Mouse (Mus musculus): ENCODE measurements around the gene Xylt1.

Gene Xylt1

DNA sequence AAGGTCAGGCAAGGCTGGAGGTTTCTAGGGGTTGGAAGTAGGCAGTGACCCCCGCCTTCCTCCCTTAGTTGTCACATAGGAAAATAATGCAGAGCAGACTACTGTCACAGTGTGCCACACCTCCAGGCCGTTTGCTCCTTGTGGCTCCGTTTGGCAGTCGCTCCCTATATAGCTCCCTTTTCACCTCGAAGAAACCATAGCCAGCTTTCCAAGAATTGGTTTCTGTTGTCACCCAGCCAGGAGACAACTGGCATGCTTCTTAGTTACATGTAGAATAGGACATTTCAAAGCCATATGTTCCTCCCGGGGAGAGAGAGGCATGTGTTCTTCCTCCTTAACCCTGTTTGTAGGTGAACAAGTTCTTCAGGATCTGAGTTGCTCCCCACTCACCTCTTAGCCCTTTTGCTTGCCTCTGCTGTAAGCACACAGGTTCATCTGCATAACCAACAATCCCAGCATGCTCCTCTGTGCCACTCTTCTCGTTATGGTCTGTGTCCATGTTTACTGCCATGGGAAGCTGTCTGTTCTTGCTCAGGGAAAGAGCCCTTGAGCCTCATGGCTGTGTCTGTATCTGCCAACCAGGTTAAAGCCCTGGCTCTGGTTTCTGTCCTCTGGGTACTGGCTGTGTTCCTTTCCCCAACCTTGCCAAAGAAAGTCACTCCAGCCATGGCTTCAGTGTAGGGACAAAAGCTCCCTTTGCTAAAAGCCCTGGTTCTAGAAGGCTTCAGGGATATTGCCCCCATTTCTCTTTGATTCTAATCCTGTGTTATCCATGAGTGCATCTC is 143.8 kb downstream of the Xylt1 start:
- no peak for DNase-seq

DNA sequence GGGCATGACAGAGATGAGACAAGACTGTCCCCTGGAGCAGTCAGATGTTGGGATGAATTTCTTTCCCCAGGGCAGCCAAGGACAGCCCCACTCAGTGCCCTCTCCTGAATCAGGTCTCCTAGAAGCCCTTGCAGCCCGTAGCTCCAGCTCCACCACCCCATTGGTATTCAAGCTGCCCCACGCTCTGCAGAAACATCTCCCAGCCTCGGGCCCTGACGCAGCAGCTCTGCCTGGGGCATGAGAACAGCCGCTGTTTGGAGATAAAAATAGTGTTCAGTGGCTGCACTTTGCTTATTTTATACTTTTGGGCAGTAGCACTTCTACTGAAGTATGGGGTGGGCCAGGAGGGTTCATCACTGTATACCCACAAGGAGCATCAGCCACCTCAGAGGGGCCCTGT is 144.9 kb downstream of the Xylt1 start:
- no peak for DNase-seq

DNA sequence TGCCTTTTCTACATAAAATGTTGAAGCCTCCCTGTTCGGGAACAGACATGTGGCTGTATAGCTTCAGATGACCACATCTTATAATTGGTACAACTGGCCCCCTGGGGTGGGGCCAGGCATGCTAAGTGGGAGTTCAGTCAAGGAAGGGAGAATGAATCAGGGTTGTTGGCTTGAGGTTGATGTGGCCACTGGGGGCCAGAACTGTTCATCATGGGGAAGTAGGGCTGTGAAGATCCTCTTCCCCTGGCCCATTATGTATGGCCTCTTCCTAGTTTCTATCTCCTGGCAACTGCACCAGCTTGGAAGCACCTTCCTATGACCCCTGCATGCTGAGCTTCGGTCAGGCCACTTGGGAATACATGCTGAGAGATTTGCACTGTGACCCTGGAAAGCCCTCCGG is 145.8 kb downstream of the Xylt1 start:
- DNase-seq, result no peak

DNA sequence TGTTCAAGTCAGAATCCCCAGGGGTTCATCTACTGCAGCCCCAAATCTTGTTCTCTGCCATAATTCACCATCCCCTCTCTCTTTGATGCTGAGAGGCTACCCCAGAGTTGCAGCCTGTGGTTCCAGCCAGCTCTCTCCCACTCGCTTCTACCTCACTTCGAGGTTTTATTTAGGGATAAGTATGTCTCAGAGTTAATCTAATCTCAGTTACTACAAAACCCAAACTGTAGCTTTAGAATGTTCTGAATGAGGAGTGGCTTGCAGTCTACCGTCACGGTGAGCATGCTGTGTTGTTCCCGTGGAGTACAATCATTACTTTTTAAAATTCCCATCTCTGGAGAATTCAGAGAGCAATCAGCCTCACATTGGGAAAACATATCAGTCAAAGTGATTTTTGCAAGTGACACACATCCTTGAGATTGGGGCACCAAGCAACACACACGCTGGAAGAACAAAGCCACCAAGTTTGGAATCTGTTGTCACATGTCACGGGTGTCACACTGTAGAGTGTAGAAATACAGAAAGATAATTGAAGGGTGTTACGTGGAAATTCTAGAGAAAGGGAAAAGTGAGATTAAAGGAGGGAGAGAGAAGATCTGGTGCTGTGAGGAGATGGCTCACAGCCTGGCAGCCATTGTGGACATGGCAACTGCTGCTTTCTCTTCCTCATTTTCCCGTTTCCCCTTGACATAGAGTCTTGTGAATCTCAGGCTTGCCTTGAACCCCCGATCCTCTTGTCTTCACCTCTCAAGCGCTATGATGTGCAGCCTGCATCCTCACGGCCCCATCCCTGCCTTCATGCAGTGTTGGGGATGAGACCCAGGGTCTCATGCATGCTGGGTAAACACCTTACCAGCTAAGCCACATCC is 149.2 kb downstream of the Xylt1 start:
- DNase-seq, result no peak

DNA sequence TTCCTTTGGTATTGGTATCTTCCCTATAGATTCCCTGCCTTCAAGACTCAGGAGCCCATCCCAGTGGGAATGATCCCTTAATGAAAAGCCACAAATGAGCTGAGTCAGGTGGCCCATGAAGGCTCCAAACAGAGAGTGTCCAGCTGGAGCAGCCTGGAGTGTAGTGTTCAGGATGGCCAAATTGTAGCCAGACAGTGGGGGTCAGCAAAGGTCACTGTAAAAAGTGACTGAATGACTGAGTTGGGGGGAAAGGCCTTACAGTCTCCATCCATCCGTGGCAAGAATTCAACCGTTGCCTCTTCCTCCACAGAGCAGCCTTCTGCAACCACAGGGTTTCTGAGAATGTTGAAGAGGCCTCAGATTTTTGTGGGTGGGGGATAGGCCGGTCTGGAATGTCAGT is 151.9 kb downstream of the Xylt1 start:
- DNase-seq, result no peak

DNA sequence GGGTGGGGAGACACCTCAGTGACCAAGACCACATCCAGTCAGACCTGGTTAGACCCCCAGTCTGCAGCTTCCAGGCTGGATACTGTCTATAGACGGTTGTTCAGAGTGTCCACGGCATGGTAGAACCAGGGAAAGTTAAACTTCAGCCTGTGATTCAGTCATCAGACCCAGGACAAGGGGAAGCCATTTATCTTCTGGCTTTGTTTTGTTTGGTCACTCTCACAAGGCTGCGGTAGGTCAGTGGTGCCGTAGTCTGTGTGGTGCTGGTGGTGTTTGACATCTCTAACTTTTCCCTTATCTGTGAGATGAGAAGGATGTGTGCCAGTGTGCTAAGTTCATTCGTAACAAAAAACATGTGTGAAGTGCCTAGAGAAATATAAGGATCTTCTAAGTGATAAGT is 152.4 kb downstream of the Xylt1 start:
- no peak for DNase-seq

DNA sequence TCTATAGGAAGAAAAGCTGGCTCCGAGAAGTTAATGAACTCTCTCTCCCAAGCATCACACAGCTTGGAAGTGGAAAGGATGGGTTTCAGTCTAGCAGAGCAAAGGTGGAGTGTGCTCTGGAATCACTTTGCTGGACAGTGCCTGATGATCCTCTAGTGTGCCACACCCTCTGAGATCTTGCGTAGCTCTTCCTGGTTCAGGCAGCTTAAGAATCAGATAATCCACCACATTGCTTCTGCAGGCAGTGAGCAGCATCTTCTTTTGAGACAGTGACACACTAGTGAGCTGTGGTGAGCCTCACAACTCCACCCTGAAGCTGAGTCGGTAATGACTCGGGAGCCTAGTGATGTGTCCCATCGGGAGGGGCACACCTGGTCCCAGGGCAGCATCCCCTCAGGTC is 159.2 kb downstream of the Xylt1 start:
- DNase-seq, result no peak

DNA sequence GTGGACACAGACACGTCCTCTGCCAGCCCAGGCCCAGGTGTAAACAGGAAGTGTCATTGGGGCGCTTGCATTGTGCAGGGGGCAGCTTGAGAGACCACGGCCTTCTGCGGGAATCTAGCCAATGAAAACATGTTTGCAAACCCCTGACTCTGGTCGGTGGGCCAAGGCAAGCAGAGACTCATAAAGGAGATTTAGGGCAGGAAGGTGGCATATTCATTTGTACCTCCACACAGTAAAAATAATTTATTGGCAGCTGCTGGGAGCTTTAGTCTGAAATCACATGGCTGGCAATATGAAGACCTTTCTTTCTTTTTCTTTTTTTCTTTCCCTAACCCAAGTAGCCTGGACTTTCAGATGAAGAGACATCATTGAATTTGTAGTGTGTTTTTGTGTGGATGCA is 159.6 kb downstream of the Xylt1 start:
- DNase-seq, result no peak

DNA sequence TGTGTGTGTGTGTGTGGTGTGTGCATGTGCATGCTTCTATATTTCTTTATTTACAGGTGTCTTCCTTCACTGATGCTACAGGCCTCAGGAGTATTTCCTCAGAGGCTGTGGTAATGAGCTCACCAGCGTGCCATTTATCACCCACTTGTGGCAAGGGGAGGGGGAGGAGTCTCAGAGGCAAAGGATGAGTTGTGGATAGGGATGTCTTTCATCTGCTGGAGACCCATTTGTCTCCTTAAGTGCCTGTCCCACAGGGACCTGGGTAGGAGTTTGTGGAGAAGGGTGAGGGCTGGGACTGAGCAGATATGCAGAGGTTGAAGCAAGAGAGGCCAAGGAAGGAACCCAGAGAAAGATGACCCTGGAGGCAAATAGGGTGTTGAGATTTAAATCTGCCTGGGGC is 160.3 kb downstream of the Xylt1 start:
- DNase-seq, result no peak

DNA sequence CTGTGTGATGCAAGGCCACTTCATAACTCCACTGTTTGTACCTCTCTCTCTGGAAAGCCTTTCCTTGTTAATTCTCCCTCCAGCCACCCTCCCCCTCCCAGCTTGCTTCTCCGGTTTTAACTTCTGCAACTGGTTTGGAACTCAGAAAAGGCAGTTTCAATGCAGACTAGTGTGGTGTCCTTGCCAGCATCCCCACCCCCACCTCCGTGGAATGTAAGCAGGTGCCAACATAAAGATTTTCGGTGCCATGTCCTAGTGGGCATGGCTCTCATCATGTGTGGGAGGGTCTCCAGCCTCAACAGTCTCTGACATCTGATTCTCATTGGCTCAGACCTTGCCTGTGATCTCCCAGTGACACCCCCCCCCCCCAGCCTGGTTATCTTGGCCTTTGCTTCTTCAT is 160.9 kb downstream of the Xylt1 start:
- DNase-seq, result no peak

DNA sequence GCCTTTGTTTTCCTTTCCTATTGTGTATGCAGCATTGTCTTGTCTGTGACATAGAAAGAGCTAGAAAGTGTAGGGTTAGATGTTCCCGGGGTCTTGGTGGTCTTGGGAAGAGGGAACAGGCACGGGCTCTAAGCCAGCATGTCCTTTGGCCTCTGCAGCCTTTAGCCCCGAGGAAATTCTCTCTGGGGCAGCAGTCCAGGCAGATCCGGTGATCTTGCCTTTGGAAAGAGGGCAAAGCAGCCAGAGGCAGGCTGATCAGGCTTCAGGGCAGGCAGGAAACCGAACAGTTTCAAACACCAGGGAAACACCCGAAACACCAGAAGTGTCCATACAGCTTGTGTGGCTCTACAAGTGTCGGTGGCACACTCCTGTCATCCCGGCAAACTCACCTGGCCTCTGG is 162.3 kb downstream of the Xylt1 start:
- no peak for DNase-seq

DNA sequence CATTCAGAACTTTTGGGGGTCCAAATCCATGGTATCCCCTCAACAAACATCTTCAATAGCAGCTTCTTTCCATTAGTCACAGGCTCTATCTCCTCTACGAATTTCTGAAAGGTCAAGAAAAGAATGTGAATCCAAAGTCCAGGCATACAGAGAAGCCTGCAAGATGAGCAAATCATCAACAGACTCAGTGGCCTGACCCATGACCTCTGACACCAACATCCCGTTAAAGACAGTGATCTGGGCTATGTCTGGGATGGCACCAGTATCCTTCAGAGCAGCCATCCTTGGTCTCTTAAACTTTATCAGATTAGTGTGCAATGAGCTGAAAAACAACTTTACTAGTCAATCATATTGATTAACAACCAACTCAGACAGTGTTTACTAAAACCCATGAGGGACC is 163.3 kb downstream of the Xylt1 start:
- DNase-seq, result no peak

DNA sequence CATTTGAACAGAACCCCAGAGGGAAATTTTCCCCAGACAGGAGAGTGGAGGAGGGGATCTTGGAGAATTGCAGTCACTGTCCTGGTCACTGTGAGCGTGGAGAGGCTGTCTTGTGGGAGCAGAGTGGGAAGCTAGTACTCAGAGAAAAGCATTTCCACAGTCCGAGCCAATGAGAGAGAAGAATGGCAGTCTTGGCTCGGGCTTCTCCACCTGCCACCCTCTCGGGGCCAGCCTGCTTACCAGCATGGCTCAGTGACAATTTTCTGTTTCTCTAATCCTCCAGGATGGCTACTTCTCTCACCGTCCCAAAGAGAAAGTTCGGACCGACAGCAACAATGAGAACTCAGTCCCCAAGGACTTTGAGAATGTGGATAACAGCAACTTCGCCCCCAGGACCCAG is 167.5 kb downstream of the Xylt1 start:
- no peak for DNase-seq

DNA sequence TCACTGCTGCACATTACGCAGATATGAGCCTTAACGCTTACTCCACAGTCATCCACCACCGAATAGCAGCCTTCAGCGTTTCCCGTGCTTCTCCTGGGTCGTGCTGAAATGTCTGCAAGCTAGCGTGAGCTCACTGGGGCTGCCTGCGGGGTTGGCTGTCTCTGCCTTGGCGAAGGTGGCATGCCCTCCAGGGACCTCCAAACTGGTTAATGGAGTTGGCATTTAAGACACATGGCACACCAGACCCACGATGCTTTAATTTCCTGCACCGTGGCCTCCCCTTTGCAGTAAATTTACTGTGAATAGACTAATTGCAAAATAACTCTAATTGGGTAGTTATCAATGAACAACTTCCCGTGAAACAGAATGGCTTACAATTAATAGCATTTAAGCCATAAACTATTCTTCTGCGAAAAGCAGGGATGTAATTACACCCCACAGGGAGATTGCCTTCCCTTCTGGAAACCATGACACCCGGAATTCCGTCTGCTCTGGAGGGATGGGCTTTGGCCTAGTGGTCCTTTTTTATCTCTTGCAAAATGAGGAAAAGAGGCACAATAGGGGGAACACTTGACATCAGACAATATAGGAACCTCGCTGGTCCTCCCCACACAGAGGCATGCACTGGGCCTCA is 170.3 kb downstream of the Xylt1 start:
- no peak for DNase-seq

DNA sequence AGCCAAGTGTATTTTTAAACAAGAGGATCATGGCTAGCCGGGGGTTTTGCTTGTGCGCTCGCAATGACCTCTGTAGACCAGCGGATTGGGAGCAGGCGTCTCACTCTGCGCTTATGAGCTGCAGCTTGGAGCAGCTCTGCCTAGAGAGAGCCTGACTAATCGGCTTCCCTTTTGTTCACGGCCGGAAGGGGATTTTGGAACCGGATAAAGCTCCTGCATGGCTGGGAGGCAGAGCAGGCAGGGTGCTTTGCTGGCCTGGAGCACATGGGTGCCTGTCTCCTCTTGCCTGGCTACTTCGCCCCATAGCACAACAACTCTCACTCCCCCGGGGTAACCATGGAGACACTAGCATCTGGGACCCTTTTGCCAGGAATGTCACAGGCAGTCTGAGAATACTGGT is 172.4 kb downstream of the Xylt1 start:
- peak; percentile 41 for DNase-seq

DNA sequence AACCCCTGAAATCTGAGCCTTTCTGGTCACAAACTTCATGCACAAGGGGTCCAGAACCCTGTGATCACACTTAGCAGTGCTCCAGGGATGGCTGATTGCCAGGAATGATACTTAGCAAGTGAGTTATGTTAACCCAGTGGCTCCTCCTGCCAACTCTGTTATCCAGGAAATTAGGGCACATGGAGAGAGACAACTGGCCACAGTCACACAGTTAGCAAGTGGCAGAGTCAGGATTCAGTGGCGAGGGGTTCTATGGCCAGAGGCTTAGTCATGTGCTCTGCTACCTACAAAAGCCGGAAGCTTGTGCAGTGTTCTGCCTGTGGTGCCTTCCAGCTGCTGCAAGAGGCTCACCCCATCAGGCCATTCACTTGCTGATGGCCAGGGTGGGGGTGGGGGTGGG is 175.0 kb downstream of the Xylt1 start:
- DNase-seq, result peak; percentile 29

DNA sequence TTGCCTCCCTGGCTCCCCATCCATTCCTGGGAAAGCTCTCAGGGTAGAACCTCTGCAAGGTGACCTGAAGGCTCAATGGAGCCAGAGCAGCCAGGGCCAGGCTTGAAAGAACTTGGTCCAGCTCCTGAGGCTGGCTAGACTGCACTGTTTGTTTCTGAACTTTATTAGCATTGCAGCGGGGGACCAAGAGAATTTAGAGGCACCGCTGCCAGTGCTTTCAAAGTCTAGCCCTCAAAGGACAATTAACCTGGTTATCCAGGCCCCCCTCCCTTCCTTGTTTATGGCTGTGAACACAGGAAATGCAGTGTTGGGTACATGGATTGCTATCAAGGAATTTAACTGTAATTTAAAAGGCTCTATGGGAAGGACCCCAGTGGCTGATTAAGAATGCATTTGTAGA is 177.4 kb downstream of the Xylt1 start:
- DNase-seq, result no peak

DNA sequence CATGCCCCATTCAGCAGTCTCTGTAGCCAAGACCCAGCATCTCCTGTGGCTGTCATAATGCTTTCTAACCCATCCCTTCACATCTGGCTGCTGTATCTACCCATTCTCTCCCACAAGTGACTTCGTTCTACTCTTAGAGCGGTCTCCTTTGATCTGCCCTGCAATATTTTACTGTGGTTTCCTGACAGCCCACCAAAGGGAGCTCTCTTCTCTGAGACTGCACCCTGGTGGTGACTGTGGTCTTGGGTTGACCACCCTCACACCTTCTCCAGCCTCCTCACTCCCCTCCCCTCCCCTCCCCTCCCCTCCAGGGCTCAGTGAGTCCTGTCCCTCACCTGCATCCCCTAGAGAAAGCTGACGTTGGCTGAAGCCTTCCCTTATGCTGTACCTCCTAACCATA is 178.3 kb downstream of the Xylt1 start:
- DNase-seq, result no peak

DNA sequence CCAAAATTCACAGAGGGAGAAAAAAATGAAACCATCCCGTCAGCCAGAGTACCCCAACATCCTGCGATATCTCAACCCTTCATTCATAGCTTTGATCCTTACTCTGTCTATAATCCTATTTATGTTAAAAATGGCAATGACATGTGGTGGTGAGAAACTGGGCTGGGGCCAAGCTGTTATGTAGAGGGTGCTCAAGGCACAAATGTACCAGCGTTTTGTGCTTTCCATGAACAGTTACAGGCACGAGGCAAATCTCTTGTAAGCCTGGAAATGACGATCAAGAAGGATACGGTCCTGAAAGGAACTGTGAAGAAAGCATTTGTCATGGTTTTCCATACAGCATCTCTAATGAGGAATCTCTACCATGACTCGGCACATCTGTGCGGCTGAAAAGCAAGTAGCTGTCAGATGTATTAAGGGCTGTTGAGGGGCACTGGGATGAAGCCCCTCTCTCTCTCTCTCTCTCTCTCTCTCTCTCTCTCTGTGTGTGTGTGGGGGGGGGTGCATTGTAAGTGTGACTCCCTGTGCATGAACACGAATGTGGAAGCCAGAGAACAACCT is 183.2 kb downstream of the Xylt1 start:
- DNase-seq, result no peak

DNA sequence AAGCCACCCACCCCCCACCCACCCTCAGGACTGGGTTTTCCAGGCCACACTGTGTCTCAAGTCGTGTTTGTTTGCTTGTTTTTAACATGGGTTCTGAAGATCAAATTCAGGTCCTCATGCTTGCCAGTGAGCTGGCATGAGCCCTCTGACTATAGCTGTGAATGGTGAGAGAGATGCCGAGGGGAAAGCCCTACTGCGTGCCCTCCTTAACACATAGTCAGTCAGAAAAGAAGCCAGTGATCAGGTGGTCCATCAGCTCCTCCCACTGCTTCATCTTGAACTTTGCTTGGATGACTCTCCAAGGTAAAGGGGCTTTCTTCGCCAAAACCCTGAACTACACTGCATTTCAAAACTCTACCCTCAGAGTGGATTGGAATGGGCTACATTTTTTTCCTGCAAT is 183.8 kb downstream of the Xylt1 start:
- no peak for DNase-seq

DNA sequence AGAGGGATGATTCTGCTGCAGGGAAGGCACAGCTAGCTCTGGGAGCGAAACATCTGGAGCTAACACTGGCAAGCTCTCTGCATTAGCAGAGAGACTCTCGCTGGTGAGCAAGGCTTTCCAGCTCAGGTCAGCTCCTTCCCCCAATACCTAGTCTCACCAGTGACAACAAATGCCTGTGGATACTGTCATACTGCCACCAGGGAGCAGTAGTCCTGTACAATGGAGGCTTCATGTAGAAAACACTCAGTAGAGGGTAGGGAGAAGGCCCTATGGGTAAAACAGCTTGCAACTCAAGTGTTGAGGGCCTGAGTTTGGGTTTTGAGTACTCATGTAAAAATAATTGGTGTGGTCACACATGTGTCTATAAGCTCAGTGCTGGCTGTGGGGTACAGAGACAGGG is 185.3 kb downstream of the Xylt1 start:
- DNase-seq, result no peak

DNA sequence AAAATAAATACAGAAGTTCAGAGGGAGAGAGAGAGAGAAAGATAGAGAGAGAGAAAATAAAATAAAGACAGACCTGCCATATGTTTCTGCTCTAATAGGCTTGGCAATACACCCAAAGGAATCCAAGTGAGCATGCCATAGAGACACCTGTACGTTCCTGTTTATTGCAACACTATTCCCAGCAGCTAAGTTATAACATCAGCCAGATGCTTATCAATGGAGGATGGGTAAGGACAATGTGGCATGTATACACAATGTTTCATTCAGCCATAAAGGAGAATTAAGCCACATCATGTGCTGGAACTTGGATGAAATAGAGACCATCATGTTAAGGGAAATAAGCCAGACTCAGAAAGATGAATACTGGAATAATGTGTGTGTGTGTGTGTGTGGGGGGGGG is 186.1 kb downstream of the Xylt1 start:
- no peak for DNase-seq

DNA sequence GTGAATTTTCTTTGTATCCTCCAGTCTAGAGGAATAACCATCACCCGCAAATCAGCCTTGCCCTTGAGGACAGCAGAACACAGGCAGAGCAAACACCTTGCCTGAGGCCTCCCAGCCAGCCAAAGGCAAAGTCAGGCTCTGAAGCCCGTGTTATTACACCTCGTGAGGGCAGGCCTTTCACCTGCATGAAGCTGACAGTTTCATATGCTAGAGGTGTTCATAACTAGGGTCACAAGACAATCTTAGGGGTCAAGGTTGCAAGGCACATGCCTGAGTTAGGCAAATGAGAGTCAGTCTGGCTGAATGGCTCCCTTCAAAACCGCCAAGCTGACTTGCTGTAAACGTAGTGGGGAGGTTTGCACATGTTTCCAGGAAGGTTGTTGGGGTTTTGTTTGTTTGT is 186.5 kb downstream of the Xylt1 start:
- DNase-seq, result no peak

Data from lung, postnatal 10 days (tissue).